Mouse (Mus musculus): ENCODE results near the gene Pde4c. TPM values are rescaled to one million over a fixed set of nuclear protein-coding genes. Genes with fewer than 3 reads are reported as not detected.

Gene Pde4c
- total and polyA plus RNA-seq, 3 experiments = 0.65 to 3.0 TPM; not detected in 1

DNA sequence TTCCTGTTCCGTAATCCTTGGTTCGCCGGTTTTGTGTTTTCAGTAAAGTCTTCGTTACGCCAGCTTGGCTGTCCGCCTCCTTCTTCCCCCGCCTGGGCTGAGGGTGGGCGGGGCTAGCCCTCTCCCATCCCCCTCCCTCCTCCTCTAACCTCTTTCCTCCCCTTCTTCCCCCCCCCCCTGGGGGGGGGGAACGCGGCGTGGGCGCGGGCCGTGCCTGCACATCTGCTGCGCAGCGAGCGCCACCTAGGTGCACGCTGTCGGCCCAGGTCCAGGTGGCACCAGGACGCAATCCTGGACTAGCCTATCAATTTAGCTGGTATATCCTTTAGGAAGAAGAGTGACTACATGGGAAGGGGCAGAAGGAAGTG is 23.0 kb upstream of the Pde4c start (continued):
- TF ChIP-seq RCOR1 (IDR thresholded peaks at IDR 0.05; ENCODE audit: low read depth, low read length) (no peak), USF1 (IDR thresholded peaks at IDR 0.05; ENCODE audit: low read depth, low read length) (0 out of 2 replicates have a peak, but pooled peaks have one; percentile 36), CTCF (IDR thresholded peaks at IDR 0.05 in 2 of 3, conservative IDR thresholded peaks at IDR 0.05 in 1 of 3; ENCODE audit: control insufficient read depth in 1 of 3, insufficient read depth in 1 of 3, low read depth in 2 of 3, low read length in 3 of 3, poor library complexity in 1 of 3, severe bottlenecking in 1 of 3) (peak; percentile 32 to 84 (median 80); a peak in 5 of 6 replicates), CHD1 (IDR thresholded peaks at IDR 0.05; ENCODE audit: low read depth, low read length) (no peak), ZC3H11A (IDR thresholded peaks at IDR 0.05; ENCODE audit: low read depth, low read length) (peak; percentile 46), MYB (IDR thresholded peaks at IDR 0.05; ENCODE audit: low read depth, low read length) (no peak), GABPA (IDR thresholded peaks at IDR 0.05; ENCODE audit: low read depth, low read length) (no peak), GATA1 (IDR thresholded peaks at IDR 0.05; ENCODE audit: low read depth, low read length) (no peak), ETS1 (IDR thresholded peaks at IDR 0.05; ENCODE audit: low read depth, low read length) (peak; percentile 52; the same call in 1 of the 2 replicates), TAL1 (IDR thresholded peaks at IDR 0.05; ENCODE audit: low read length) (no peak), EP300 (IDR thresholded peaks at IDR 0.05; ENCODE audit: low read depth in 1 of 2, low read length in 2 of 2) (no peak; a peak in 1 of 4 replicates), UBTF (IDR thresholded peaks at IDR 0.05; ENCODE audit: borderline replicate concordance, insufficient read depth, low read depth, low read length) (no peak), MXI1 (IDR thresholded peaks at IDR 0.05; ENCODE audit: low read depth, low read length) (peak; percentile 63; the same call in 1 of the 2 replicates), CHD2 (IDR thresholded peaks at IDR 0.05; ENCODE audit: low read length) (peak; percentile 22), ZMIZ1 (IDR thresholded peaks at IDR 0.05; ENCODE audit: low read depth, low read length) (no peak), ZNF384 (IDR thresholded peaks at IDR 0.05; ENCODE audit: low read depth, low read length) (no peak), HCFC1 (IDR thresholded peaks at IDR 0.05; ENCODE audit: low read depth, low read length) (peak; percentile 69; the same call in 1 of the 2 replicates), SMC3 (IDR thresholded peaks at IDR 0.05; ENCODE audit: low read depth, low read length) (peak; percentile 53), MAFK (IDR thresholded peaks at IDR 0.05; ENCODE audit: borderline replicate concordance, low read depth, low read length) (no peak), POLR2AphosphoS5 (IDR thresholded peaks at IDR 0.05; ENCODE audit: borderline replicate concordance, low read depth, low read length) (no peak), MEF2A (IDR thresholded peaks at IDR 0.05; ENCODE audit: extremely low read depth, insufficient replicate concordance, low read depth, low read length, poor library complexity, severe bottlenecking) (no peak)

DNA sequence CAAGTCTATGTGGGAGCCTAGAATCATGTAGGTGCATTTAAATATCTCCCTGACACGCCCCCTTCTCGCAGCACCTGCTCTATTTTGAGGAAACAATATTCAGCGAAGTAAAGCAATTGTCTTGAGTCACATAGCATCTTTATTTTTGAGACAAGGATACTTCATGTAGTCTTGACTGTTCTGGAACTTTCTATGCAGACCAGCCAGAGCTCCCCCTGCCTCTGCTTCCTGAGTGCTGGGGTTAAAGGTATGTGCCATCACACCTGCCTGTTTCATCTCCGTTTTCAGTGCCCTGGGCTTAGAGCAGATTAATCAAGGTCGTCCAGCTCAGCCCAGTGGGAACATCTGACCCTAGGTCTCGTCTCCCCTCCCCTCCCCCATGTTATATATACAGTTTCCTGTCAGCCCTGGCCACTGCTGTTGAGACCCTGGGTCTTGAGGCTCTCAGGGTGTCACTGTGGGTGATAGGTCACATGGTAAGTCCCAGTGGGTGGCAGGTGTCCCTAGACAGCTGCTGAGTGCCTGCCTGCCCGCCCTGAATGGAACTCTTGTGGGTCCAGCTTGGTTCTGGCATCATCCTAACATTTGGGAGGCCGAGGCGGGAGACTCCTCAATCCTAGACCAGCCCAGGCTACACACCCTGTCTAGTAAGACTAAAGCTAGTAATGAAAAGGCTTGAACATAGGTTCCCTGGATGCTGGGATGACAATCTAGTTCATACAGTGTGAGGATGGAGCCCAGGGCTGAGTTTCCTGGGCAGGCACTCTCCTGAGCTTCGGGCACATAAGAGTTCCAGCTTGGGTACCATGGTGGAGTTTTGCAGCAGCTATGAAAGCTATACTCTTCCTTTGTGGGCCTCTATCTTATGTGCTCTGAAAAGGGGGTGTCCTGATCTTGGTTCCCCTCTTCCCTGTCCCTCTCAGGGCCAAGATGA is 22.2 kb upstream of the Pde4c start:
- Histone ChIP-seq H3K9ac (ENCODE audit: control insufficient read depth, low read depth, low read length, poor library complexity, severe bottlenecking) (no peak overlapping the region), H3K4me1 (ENCODE audit: control insufficient read depth in 1 of 2, insufficient read depth in 2 of 2, low read length in 2 of 2) (peaks cover 3 to 11% of the 10 kb centered on the region in 2 experiments), H3K27ac (ENCODE audit: control insufficient read depth, low read depth, low read length) (no peak overlapping the region), H3K79me2 (ENCODE audit: control insufficient read depth, insufficient read depth, low read length, poor library complexity) (peaks cover 11% of the 10 kb centered on the region; the same call in 1 of the 2 replicates), H3K27me3 (ENCODE audit: control insufficient read depth in 1 of 2, insufficient read depth in 2 of 2, low read length in 2 of 2) (no peaks in the 10 kb centered on the region), H3K36me3 (ENCODE audit: control insufficient read depth in 1 of 2, insufficient read depth in 2 of 2, low read length in 2 of 2) (no peaks in the 10 kb centered on the region; a peak in 1 of 4 replicates), H3K4me3 (ENCODE audit: control insufficient read depth in 1 of 2, insufficient read depth in 1 of 2, low read depth in 2 of 2, low read length in 2 of 2) (no peak overlapping the region), H3K9me3 (replicated peaks; ENCODE audit: insufficient read depth, low read length) (no peaks in the 10 kb centered on the region)
- no peak for DNase-seq (ENCODE audit: low read depth, low spot score)
- TF ChIP-seq NRF1 (IDR thresholded peaks at IDR 0.05; ENCODE audit: insufficient read depth, low read depth, low read length, poor library complexity, severe bottlenecking) = no peak
- no peak for TF ChIP-seq TBP (IDR thresholded peaks at IDR 0.05; ENCODE audit: low read depth, low read length)
- no peak for TF ChIP-seq CTCF (IDR thresholded peaks at IDR 0.05 in 2 of 3, conservative IDR thresholded peaks at IDR 0.05 in 1 of 3; ENCODE audit: control insufficient read depth in 1 of 3, insufficient read depth in 1 of 3, low read depth in 2 of 3, low read length in 3 of 3, poor library complexity in 1 of 3, severe bottlenecking in 1 of 3)
- TF ChIP-seq ZMIZ1 (IDR thresholded peaks at IDR 0.05; ENCODE audit: low read depth, low read length) = no peak
- TF ChIP-seq HCFC1 (IDR thresholded peaks at IDR 0.05; ENCODE audit: low read depth, low read length) = no peak
- no peak for TF ChIP-seq ETS1 (IDR thresholded peaks at IDR 0.05; ENCODE audit: low read depth, low read length)
- no peak for TF ChIP-seq USF1 (IDR thresholded peaks at IDR 0.05; ENCODE audit: low read depth, low read length)
- no peak for TF ChIP-seq BHLHE40 (IDR thresholded peaks at IDR 0.05; ENCODE audit: borderline replicate concordance, low read depth, low read length)
- no peak for TF ChIP-seq GABPA (IDR thresholded peaks at IDR 0.05; ENCODE audit: low read depth, low read length)
- no peak for TF ChIP-seq POLR2AphosphoS5 (IDR thresholded peaks at IDR 0.05; ENCODE audit: borderline replicate concordance, low read depth, low read length)
- TF ChIP-seq TAL1 (IDR thresholded peaks at IDR 0.05; ENCODE audit: low read length) = no peak
- TF ChIP-seq CHD2 (IDR thresholded peaks at IDR 0.05; ENCODE audit: low read length) = no peak
- TF ChIP-seq RCOR1 (IDR thresholded peaks at IDR 0.05; ENCODE audit: low read depth, low read length) = no peak
- no peak for TF ChIP-seq ZKSCAN1 (IDR thresholded peaks at IDR 0.05; ENCODE audit: low read depth, low read length)
- no peak for TF ChIP-seq JUND (IDR thresholded peaks at IDR 0.05; ENCODE audit: low read depth, low read length)
- TF ChIP-seq ELF1 (IDR thresholded peaks at IDR 0.05; ENCODE audit: low read depth, low read length) = no peak
- TF ChIP-seq SIN3A (IDR thresholded peaks at IDR 0.05; ENCODE audit: low read length) = no peak
- TF ChIP-seq UBTF (IDR thresholded peaks at IDR 0.05; ENCODE audit: borderline replicate concordance, insufficient read depth, low read depth, low read length) = no peak
- TF ChIP-seq GATA1 (IDR thresholded peaks at IDR 0.05; ENCODE audit: low read depth, low read length) = no peak
